Mouse (Mus musculus): ENCODE measurements around the gene Tnik.

DNA sequence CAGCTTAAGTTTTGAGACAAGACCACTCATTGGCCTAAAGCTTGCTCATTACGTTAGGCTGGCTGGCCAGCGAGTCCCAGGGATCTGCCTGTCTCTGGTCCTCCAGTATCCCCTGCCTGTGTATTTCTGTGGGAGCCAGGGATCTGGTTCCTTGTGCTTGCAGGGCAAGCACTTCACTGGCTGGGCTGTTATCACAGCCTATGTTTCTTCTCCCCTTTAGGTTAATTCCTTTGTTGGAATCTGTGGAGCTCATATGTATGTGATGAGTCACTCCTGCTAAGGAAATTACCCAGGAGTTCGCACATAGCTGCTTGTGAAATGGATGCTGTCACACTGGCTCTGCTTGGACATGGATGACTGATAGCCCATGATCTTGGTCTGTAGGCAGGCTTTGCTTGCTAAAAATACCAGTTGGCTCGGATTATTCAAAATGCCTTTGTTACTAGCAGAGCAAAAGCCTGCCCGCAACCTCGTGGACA, 260.0 kb downstream of the Tnik start:
- TF ChIP-seq CTCF (conservative IDR thresholded peaks at IDR 0.05; ENCODE audit: low read length) (no peak), POU5F1 (IDR thresholded peaks at IDR 0.05; ENCODE audit: borderline replicate concordance, low read length) (no peak)

All from E14TG2a.4 (cell line).